Mouse (Mus musculus) heart, postnatal 36 days (tissue): Measurements from ENCODE around the gene Qsox1. TPM values are rescaled to one million over a fixed set of nuclear protein-coding genes. Genes with fewer than 3 reads are reported as not detected.

ENCODE experiments used
- total RNA-seq, 2 experiments: library from RNA; stranded (reverse); gene quantifications; 2 replicates each; pipeline ENCODE4 v1.2.3; 2021

The Qsox1 gene
- total RNA-seq, 2 experiments from 2014 or later = 39.7 to 43.8 TPM

Other genes with a start within 250 kb of the Qsox1 start
- gene Lhx4, start 61.2 kb downstream of the Qsox1 start, total RNA-seq = not detected
- 10 to 100 TPM; 38.0 TPM for gene Cep350, start 160.4 kb upstream of the Qsox1 start, total RNA-seq
- 10 to 100 TPM; 46.2 to 52.5 TPM for gene Tor1aip2, start 222.5 kb upstream of the Qsox1 start, total RNA-seq
- 10 to 100 TPM; 87.5 to 87.7 TPM for gene Tor1aip1, start 223.6 kb upstream of the Qsox1 start, total RNA-seq